Mouse (Mus musculus): ENCODE measurements at regions not wholly inside any gene's neighbourhood (a gene's known extent, or its start where the extent isn't known, plus 50 kb on each side); places are given as distances from the start of the nearest gene placed in this dataset.

DNA sequence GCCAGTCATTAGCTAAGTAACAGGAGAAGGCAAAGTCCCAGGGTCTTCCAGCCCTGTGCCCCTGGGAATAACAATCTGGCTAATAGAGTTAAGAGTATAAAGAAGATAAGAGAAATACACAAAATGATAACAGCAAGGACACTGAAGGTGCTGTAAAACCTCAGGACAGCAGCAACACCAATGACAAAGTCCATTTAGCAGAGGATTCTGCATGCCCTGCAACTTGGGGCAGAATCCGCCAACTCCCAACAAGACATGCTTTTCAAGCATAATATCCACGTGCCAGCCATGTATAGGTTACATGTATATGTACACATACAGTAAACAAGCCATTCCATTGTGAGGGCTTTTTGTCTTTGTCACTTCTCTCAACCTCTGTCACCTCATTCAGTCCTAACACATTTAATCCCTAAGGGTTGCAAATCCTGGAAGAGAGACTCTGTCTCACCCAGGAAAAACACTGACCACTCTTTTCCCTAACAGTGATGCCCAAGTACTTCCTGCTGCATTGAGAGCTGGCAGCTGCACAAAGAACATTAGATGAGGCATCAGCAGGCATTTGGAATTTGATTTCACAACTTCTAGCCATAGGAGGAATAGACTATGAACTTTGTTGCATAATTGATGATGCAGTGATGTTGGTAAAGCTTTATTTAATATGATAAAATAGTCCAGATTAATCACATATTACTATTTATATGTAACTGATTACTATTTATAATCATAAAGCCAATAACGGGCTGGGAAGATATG lies 105.8 kb upstream of the Slc4a7 start:
- DNase-seq: no peak

DNA sequence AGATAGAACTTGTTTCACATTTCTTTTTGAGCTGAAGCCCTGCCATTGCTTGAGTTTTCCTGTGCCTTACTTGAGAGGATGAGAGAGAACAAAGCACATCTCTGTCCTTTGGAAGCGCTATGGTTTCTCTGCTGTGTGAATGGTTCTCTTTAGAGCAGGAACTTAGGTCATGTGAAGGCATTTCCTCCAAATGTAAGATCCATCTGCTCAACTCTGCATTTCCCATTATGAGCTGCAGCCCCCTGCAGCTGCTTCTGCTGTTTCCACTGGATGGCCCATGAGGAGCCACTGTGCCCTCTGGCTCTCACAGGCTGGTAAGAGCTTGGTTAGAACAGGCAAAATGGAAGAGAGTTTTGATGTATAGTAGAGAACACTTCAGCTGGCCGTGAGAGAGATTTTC lies 102.5 kb upstream of the Slc4a7 start:
- DNase-seq: no peak

DNA sequence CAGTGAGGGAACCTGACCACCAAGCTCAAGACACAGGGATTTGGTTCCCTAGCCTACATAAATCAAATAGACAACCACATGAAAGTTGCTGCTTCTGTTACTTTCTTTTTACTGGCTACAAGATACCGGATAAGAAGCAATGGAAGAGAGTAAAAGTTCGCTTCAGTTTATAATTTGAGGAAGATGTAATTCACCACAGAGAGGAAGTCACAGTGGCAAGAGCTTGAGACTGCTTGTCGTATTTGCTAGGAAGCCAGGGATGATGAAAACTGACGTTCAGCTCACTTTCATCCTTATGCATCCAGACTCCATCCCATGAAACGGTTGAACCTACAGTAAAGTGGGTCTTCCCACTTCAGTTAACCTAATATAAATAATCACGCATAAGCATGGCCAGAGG lies 102.1 kb upstream of the Slc4a7 start:
- no peak for DNase-seq

DNA sequence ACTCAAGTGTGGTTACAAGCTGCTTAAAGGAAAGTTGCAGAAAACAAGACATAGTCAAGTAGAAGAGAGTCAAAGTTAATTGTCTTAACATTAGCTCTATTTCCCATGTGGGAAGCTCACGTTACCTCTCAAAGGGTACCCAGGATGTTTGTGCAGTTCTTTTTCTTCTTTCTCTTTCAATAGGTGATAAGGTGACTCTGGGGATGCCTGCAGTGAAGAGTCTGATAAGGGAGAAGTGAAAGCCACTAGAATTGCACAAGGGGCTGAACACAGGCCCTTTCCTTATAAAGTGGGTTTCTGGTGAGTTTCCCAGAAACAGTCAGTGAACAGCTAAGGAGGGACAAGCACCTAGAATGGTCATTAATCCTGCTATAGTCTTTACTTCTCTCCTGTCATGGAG lies 98.6 kb upstream of the Slc4a7 start:
- no peak for DNase-seq

DNA sequence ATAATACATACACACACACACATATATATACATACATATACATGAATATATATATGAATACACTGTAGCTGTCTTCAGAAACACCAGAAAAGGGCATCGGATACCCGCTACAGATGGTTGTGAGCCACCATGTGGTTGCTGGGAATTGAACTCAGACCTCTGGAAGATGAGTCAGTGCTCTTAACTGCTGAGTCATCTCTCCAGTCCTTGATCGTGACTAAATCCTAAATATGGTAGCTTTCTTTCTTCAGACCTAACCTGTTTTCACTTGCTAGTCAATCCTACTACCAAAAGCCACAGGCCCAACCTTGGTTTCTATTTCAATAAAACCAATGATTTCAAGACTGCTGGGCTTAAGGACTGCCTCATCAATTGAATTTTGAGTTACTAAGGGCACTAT lies 95.0 kb upstream of the Slc4a7 start:
- no peak for DNase-seq

DNA sequence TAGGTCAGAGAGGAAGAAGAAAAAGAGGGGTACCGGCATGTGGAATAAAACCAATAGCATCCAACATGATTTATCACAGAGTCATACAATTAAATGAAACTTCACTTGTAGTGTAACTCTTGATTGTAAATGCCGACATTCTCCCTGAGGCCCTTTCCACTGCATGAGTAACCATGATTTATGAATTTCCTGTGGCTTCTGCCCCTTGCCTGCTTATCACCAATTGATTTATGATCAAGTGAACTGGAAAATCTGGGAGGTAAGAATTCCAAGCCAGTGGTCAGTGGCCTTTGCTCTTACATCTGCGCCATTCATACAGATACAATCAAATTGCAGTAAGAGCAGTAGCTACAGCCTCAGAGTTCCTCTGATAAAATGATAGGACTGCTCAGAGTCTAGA lies 89.8 kb upstream of the Slc4a7 start:
- no peak for DNase-seq

DNA sequence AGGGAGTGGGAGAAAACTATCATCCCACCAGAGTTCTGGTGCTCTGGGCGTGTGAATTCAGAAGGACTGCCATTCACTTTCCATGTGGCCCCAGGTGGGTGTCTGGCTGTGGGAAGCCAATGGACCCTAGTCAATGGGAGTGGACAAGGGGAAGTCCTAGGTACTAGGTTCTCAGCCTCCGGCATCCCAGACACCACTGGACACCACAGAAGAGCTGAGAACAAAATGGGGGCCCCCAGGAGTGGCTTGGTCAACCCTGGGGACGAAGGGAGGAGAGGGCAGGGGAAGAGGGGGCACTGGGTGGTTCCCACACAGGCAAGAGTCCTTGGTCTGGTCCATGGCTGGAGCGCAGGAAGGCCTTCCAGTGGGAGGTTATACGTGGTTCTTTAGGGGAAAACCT lies 81.8 kb upstream of the Slc4a7 start:
- no peak for DNase-seq

DNA sequence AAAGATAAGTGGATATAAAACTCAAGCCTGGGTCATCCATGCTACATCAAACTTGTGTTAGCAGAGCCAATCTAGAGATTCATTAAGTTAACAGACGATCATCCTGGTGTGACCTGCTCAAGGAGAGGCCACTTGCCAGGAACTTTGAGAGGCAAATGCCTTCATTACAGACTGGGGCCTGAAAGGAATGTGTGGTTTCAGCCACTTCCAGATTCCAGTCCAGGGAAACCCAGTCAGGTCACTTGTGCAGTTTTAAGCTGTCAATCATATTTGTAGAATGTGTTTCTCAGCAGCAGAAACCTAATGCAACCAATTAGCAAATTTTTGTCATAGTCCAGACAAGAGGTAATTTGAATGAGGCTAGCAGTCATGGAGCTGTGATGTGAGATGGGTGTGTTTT lies 73.4 kb upstream of the Slc4a7 start:
- DNase-seq: no peak

DNA sequence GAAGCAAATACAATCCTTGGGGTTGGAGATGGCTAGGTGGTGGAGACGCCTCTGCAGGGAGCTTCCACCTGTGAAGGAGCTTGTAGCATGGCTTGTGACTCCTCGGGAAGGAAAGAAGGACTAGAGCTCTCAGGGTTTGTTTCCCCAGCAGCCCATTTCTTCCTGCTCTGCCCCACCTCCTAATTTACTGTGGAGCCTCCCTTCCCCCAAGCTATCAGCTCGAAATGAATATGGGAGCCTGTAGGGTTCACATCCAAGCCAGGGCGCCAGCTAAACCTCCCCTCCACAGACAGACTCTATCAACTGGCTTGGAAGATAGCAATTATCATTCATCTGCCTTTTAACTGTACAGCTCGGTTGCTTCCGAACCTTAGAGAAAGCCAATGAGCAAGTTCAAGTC lies 70.3 kb upstream of the Slc4a7 start:
- no peak for DNase-seq

DNA sequence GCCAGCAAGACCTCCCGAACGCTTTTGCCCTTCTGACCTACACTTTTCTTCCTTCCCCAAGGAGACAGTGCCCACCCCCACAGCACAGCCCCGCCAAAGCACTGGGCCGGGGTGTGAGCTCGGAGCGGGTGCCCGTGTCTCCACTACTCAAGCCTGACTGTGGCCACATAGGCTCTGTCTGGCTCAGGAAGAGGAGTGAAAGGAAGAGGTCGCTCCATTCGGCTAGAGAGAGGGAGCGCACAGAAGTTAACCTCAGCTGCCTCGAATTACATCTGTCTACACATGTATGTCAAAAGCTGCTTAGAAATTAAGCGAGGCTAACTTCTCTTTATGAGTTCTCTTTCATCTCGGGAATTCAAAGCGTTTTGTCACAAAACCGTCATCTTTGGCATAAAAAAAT lies 69.6 kb upstream of the Slc4a7 start:
- DNase-seq: peak; percentile 24 to 27

DNA sequence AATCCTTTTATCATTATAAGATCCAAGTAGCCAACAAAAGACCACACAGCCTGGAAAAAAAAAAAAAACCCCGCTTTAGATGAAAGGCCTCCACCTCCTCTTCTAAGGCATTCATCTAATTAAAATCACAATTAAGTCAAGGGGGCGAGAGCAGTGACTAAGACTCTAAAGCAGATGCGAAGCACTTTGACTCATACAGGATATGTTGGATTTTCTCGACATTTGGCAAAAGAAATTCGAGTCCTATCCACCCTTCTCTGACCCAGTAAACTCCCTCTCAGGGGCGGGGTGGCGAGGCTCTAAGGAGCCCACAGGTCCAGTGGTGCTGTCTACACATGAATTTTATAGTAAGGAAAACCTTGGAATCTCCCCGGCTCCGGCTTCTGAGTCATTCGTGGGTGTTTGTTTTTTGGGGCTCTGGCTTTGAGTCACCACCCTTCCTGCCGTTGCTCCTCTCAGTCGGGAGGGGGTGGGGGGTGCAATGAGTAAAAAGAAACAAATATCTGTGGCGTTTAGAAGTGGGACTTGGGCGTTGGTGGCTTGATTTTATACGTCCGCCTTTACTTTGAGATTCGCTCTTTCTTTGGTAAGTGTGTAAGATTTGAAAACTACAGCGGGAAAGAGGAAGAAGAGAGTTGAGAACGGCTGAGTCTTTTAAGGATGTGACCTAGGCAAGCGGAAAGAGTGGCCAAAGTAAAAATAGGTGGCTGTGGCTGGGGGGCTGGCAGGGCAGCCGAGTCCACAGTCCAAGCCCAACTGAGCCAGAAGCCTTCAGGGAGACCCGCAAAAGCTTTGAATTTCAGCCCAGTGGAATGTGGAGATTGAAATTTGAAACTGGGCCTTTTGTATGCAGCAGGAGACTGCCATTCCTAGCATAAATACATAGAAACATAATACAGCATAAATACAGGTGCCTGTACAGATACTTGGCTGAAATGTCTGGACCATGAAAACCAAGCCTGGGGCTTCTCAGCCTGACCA lies 68.8 kb upstream of the Slc4a7 start:
- DNase-seq: peak; percentile 38 to 49

DNA sequence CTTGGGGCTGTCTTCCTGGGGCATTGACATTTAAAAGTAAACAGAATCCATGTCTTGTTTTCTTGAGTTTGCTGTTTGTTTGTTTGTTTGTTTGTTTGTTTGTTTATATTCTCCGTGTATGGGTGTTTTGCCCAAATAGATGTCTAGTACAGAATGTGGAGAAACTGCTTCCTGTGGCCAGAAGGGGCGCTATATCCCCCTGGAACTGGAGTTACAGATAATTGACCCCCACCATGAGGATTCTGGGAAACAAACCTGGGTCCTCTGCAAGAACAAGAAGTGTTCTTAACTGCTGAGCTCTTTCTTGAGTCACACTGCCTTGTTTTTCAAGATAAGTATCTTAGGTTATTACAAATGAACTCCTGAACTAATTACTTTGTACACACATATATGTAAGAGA lies 68.1 kb upstream of the Slc4a7 start:
- DNase-seq: no peak

DNA sequence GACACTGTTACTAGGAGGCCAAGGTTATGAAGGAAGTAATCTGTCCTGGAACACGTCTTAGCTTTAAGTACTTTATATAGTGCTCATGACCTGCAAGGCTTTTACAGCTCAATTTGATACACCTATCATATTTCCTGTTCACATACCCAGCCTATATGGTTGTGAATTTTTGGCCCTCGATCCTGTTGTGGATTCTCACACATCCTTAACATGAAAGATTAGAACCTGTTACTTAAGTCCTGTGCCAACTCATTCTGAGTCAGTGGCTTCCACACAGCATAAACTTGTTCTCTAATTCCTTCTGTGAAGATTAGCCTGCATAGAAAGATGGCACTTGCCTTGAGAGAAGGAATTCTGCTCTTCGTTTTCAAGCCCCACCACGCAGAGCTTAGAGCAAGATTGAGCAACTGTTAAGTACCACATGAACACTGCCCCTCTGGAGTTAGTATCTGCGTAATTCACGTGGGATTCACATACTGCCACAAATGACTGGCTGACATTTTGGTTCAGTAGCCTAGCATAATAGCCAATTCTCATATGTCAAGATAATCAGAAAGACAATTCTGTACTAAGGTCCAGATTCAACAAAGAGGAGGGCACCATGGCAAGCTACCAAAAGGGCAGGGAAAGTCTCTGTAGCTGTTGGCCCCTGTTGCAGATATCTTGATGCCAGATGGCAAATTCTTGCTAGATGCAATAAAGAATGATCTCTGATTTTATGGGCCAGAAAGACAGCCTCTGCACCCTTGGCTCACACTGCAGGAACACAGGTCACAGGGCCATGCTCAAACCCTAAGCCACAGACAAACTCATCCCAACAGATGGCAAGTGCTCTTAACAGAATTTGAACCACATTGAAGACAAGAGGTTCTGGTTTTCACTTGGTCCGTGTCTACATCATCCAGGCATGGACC lies 62.7 kb upstream of the Slc4a7 start:
- no peak for DNase-seq

DNA sequence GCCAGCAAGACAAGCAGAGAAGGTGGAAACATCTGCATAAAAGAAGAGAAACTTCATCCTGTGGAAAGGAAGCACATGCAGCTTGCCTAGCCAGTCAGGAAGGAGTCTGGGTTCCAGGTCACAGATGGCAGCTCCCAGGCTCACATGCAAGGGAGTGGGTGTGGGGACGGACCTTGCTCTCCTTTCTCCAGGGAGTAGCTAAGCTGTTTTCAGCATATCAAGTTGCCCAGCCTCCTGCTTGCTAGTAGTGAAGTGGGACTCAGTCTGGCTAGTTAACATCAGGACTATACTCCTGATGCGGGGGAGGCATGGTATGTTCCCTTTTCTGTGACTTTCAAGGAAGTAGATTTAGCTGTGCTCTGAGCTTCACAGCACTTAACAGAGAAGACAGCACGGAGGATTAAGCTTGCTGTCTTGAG lies 62.0 kb upstream of the Slc4a7 start:
- no peak for DNase-seq

DNA sequence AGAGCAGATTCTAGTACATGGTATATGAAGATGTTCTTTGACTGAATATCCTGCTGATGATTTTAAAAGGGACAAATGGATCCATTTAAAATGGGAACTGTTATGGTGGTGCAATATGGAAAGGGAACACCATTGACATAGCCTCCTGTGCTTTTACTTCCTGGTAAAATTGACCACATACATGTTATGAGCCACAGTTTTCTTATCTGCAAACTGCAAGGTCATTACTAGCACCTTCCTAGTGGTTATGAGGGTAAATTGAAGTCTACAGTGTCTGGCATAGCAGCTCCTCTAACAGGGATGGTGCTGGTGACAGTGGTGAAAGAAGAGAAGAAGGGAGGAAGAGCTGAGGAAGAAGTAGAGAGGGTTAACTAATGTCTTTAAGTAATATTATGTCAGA lies 61.5 kb upstream of the Slc4a7 start:
- no peak for DNase-seq

DNA sequence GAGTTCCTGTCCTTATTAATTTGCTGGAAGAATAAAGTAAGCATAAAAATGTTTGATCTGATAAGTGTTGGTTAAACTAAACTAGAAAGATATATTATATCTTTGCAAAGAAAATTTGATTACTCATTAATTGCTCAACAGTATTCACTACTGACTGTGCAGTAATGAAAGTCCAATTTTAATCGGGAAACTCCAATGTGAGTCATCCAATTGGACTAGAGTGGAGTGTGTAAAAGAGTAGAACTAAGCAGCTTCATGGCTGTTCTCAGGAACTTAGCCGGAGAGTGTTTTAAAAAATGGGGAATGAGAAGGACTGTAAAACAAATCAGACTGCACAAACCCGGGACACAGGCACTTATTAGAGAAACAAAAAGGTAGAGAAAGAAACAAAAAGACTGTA lies 58.5 kb upstream of the Slc4a7 start:
- DNase-seq: no peak

DNA sequence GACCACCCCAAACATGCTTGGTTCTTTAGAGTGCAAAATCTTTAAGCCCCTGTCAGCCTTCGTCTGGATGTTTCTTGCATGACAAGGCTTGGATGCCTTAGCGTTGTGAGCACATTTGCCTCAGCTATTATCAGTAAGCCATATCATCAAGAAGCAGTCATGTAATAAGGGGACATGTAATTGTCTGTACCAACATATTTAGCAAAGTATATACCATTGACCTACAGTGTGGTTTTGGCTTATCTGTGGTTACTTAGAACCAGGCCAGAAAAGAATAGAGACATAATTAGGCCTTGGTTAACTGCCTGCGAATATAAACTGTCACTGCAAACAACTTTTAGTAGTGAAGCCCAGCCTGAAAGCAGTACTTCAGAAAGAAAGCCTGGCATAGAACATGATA lies 57.0 kb upstream of the Slc4a7 start:
- no peak for DNase-seq
